Mouse (Mus musculus): ENCODE results near the gene Mlxipl.

Gene Mlxipl

GRCm38 (mm10) chr5:135149053-135149819 lies 59.5 kb downstream of the Mlxipl start, which contains the start of gene Tbl2:
Tbl2 (plus strand) TSS chr5:135149657.
- peak; percentile 99 for DNase-seq

GRCm38 (mm10) chr5:135149820-135150178 lies 60.1 kb downstream of the Mlxipl start:
- no peak for DNase-seq

- no peak for DNase-seq
Measured at GRCm38 (mm10) chr5:135156496-135156895, 66.8 kb downstream of the Mlxipl start.

- DNase-seq = peak; percentile 85 to 88
Measured at GRCm38 (mm10) chr5:135161221-135161620, 71.5 kb downstream of the Mlxipl start.

GRCm38 (mm10) chr5:135161650-135162049 lies 72.0 kb downstream of the Mlxipl start:
- DNase-seq = no peak

- no peak for DNase-seq
Measured at GRCm38 (mm10) chr5:135162361-135162760, 72.7 kb downstream of the Mlxipl start.

GRCm38 (mm10) chr5:135162821-135163220 lies 73.1 kb downstream of the Mlxipl start:
- no peak for DNase-seq

- DNase-seq = no peak
Measured at GRCm38 (mm10) chr5:135166909-135167308, 77.2 kb downstream of the Mlxipl start.

GRCm38 (mm10) chr5:135167469-135167868 lies 77.8 kb downstream of the Mlxipl start:
- DNase-seq = no peak

- peak; percentile 98 to 99 for DNase-seq
Measured at GRCm38 (mm10) chr5:135168063-135169062, 78.7 kb downstream of the Mlxipl start, which contains the start of gene Bcl7b. Bcl7b (plus strand) TSS chr5:135168283.

- no peak for DNase-seq
Measured at GRCm38 (mm10) chr5:135169479-135169878, 79.8 kb downstream of the Mlxipl start.

- no peak for DNase-seq
Measured at GRCm38 (mm10) chr5:135171688-135172220, 82.1 kb downstream of the Mlxipl start.

GRCm38 (mm10) chr5:135172986-135173385 lies 83.3 kb downstream of the Mlxipl start:
- DNase-seq = no peak

- no peak for DNase-seq
Measured at GRCm38 (mm10) chr5:135175086-135175485, 85.4 kb downstream of the Mlxipl start.

- DNase-seq = no peak
Measured at GRCm38 (mm10) chr5:135178523-135178922, 88.8 kb downstream of the Mlxipl start.

- DNase-seq = no peak
Measured at GRCm38 (mm10) chr5:135178996-135179395, 89.3 kb downstream of the Mlxipl start.

GRCm38 (mm10) chr5:135179616-135180015 lies 89.9 kb downstream of the Mlxipl start:
- no peak for DNase-seq

- no peak for DNase-seq
Measured at GRCm38 (mm10) chr5:135180796-135181195, 91.1 kb downstream of the Mlxipl start.

GRCm38 (mm10) chr5:135181776-135182175 lies 92.1 kb downstream of the Mlxipl start:
- DNase-seq = no peak

- DNase-seq = no peak
Measured at GRCm38 (mm10) chr5:135183131-135183861, 93.6 kb downstream of the Mlxipl start.

GRCm38 (mm10) chr5:135185016-135185415 lies 95.3 kb downstream of the Mlxipl start:
- DNase-seq = no peak

- DNase-seq = no peak
Measured at GRCm38 (mm10) chr5:135185596-135185995, 95.9 kb downstream of the Mlxipl start.

Measured in lung, adult 18-20 months (tissue).